Mouse (Mus musculus) layer of hippocampus, adult 2 months (tissue): ENCODE results near the gene Galnt10. TPM values are rescaled to one million over a fixed set of nuclear protein-coding genes. Genes with fewer than 3 reads are reported as not detected.
A peak's percentile ranks its signal among the peaks of the same experiment; 100 is the strongest.

ENCODE experiments used
- DNase-seq, 2 experiments: peaks; one replicate each; pipeline ENCODE4 v3.0.0; 2022; ENCODE audit warnings: low spot score in 2 of 2
- H3K27ac ChIP-seq: fragments of 200-600 bp; 2 replicates; pipeline ENCODE4 v1.8.1; 2022
- H3K4me3 ChIP-seq: fragments of 200-600 bp; 2 replicates; pipeline ENCODE4 v1.8.1; 2022; ENCODE audit warnings: mild to moderate bottlenecking
- CTCF ChIP-seq: fragments of 200-600 bp; conservative IDR thresholded peaks from 2 replicates; pipeline ENCODE4 v1.8.1; 2022; ENCODE audit warnings: antibody characterized with exemption, mild to moderate bottlenecking, moderate library complexity
- long read RNA-seq, 2 experiments: library from polyadenylated mRNA; stranded (forward); transcript quantifications; one replicate each; pipeline ENCODE4 v2.0.0; 2021; ENCODE audit warnings: borderline mapping rate in 2 of 2
- total RNA-seq, 2 experiments: library from RNA; stranded (reverse); gene quantifications; 2 replicates each; pipeline ENCODE4 v1.2.3; 2021

Gene Galnt10
- total RNA-seq, result 1 to 10 TPM; 6.3 TPM
- long read RNA-seq, experiment 1, full-length matches to known transcripts, result 2 of 6 reads
- long read RNA-seq, experiment 1, partial matches to known transcripts, result 2 of 6 reads
- long read RNA-seq, experiment 1, other reads (novel, unspliced or antisense), result 2 of 6 reads
- long read RNA-seq, experiment 2, full-length matches to known transcripts, result 1 of 9 reads
- long read RNA-seq, experiment 2, partial matches to known transcripts, result 0 of 9 reads
- long read RNA-seq, experiment 2, other reads (novel, unspliced or antisense), result 8 of 9 reads

DNA sequence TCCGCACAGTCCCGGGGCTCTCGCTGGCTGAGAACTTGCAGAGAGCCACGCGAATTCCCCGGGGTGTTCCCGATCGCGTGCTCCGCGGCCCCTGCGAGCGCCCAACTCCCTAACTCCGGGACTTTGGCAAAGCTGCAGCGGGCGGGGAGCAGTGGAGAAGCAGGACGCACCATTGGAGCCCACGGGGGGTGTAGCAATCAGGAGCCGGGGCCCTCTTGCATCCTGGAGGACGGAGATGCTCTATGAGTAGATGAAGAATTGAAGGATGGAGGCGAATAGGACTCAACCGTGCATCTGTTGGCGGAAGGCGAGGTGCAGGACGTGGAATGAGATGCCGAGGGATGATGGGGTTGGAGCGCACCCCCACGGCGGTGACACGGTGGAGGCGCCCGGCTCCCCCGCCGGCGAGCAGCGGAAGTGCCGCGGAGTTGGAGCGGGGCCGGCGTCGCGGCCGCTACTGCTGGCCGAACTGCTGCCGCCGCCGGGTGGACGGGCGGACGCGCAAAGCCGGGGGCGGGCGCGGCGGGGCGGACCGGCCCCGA is at the start of gene Galnt10:
Gene Galnt10, plus strand, starts transcription at position 425 of the 542 bp plus-strand sequence.
- peak within 1 kb of the TSS; percentile 85 for H3K27ac ChIP-seq
- peak; percentile 78 for TF ChIP-seq CTCF
- peak within 1 kb of the TSS; percentile 81 for H3K4me3 ChIP-seq
- DNase-seq, result peak; percentile 76 to 85

DNA sequence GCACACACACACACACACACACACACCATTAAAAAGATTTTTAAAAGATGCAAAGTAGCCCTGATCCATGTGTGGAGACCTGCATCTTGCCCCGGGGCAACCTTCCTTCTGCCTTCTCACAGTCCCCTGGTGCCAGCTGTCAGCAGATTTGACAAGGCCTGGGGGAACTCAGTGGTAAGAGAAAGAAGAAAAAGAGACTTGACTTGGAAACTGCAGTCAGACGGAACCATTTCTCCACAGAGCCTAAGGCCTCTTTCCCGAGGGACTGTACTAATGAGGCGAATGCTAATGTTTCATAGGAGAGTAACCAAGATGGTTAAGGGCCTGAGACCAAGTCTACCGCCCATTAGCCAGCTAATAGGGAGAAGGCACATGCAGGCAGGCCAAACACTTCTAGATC is 49.3 kb upstream of the Galnt10 start:
- Histone ChIP-seq H3K4me3 (no peak overlapping the region), H3K27ac (no peak overlapping the region)
- no peak for DNase-seq
- TF ChIP-seq CTCF, result no peak

DNA sequence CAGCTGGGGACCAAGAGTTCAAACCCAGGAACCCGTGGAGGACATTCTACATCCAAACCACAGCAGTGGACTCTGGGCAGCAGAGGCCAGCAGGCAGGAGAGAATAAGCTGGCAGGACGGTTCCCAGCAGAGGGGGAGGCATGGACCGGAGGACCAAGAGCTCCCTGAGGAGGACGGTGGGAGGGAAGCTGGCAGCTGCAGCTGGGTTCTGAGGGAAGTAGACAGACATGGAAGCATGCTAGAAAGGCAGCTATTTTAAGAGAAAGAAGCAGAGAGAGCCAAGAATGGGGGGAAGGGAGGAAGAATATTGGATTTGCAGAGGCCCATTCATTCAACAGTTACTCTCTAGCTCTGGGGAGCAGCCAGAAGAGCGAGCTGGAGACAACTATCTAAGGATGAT is 47.1 kb upstream of the Galnt10 start:
- no peak overlapping the region for H3K27ac ChIP-seq
- peak; percentile 33 to 48 for DNase-seq
- TF ChIP-seq CTCF, result no peak
- H3K4me3 ChIP-seq, result no peak overlapping the region

DNA sequence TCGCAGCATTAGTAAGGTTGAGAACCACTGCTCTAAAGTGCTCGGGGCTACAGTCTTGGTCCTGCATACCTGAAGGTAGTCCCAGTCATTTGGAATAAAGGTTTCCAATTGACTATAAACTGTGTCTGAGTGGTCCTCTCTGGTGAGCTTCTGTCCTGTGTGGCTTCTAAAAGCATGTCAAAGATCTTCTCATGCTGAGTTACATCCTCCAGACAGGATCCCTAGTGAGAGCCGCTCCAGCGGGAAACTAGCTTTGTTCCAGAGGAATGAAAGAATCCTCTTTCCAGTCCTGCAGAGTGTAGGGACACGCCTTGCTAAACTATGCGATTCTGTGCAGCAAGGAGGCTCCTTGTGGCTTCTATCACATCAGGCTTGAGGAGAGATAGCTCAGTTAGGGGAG is 45.9 kb upstream of the Galnt10 start:
- no peak for TF ChIP-seq CTCF
- no peak overlapping the region for H3K4me3 ChIP-seq
- H3K27ac ChIP-seq, result no peak overlapping the region
- no peak for DNase-seq

DNA sequence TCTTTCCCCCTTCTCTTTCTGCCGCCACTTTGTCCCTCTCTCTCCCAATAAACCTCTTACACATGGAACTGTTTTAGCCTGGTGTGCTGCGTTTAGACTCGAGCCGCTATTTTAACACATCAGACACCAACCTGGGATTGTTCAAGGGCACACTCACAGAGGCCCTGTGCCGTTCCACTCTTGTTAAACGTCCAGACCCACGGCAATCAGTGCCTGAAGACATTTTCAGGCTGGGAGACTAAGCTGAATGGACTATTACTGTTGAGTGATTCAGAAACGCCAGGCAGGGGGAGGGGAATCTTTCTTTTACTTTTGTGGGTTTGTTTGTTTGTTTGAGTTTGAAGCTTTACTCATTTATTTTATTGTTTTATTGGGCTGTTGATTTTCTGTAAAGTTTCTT is 45.1 kb upstream of the Galnt10 start:
- Histone ChIP-seq H3K4me3 (no peak overlapping the region), H3K27ac (no peak overlapping the region)
- no peak for TF ChIP-seq CTCF
- no peak for DNase-seq

DNA sequence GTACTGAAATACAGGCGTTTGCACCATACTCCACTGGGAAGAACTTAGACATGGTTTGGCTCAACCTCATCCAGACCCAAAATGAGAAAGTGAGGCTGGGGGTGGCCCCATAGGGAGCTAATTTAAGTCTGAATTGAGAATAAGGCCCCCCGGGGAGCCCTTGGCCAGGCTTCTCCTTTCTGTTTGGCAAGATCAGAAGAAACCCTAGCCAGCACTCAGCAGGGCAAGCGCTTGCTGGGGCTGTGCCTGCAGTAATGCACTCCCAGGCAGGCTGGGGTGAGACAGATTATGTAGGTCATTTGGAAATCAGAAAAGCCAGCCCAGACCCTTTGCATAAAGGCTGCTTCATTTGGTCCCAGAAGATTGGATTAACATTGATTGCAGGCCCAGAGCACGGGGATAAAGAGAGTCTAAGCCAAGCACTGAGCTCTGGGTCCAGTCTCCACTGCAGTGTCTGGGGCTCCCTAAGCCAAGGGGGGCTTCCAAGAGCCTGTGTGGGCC is 44.6 kb upstream of the Galnt10 start:
- no peak overlapping the region for H3K27ac ChIP-seq
- no peak overlapping the region for H3K4me3 ChIP-seq
- DNase-seq, result peak; percentile 48 to 67
- TF ChIP-seq CTCF, result no peak

DNA sequence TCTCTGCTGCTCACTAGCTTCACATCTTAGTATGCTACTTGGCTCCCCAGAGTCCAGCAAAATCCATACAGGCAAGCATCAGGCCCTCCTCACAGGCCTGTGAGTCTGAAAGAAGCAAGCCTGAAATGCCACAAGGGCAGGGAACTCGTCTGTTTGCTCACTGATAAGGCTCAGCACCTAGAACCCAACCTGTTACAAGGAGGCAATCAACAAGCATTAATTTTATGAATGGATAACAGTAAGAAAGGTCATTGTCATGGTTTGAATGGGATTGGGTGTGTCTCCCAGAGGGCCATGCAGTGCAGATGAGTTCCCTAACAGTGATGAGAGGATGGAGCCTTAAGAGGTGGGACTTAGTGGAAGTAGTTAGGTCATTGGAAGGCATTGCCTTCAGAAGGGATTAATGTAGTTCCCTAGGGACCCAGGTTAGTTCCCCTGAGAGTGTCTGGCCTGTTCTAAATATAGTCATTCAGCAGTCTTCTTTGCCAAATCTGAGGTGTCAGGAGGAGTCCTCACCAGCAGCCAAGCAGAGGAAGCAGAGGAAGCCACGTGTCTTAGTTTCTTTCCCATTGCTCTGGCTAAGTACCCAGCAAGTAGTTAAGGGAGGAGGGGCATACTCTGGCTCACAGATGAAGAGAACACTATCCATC is 43.3 kb upstream of the Galnt10 start:
- no peak for DNase-seq
- no peak for TF ChIP-seq CTCF
- Histone ChIP-seq H3K4me3 (no peak overlapping the region), H3K27ac (no peak overlapping the region)

DNA sequence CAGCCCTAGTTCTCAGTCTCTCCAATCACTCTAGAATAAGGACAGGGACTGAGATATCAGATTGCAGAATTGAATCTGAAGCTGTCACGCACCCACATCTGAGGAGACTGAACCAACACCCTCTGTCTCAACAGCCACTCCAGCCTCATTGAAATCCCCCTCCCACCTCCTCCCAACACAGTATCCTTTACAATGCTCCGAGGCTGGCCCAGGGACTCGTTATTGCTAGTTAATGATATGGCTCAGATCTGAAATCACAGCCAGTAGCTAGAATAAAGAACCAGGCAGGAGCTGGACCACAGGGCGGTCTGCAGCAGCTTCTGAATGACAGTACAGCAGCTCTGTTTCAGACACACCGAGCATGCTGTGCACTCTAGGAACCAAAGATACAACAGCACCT is 40.2 kb upstream of the Galnt10 start:
- Histone ChIP-seq H3K4me3 (no peak overlapping the region), H3K27ac (no peak overlapping the region)
- no peak for TF ChIP-seq CTCF
- no peak for DNase-seq

DNA sequence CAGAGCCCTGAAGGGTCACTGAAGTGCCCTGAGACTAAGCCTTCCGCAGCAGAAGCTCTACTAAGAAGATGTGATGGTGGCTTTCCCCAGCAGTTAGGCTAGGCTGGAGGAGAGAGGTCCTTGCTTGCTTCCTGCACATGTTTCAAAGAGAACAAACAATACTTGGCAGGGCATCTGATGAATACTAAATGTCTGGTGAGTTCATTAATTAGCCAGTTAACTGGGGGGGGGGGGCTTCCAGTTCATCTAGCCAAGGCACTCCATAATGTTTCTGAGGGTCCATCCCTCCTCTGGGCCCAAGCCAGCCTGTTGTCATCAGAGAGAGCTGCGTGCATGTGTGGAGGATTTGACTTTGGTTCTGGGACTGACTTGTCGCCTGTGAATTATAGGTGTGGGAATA is 39.6 kb upstream of the Galnt10 start:
- Histone ChIP-seq H3K4me3 (no peak overlapping the region), H3K27ac (no peak overlapping the region)
- no peak for DNase-seq
- no peak for TF ChIP-seq CTCF

DNA sequence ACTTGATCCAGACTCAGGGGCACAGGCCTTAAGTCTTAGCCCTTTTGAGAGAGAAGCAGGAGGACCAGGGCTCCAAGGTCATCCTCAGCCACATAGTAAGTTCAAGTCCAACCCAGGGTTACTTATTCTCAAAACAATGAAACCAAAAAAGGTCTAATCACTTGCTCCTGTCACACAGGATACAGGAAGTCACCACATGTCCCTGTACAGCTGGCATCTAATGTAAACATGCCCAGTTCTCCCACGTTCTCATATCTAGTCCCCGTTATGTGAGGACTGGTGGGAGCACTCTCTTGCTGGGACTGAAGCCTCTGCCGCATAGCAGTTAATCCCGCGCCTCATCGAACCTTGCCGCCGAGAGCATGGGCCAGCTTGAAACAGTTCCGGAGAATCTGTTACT is 30.7 kb upstream of the Galnt10 start:
- TF ChIP-seq CTCF, result no peak
- no peak for DNase-seq
- Histone ChIP-seq H3K4me3 (no peak overlapping the region), H3K27ac (no peak overlapping the region)

DNA sequence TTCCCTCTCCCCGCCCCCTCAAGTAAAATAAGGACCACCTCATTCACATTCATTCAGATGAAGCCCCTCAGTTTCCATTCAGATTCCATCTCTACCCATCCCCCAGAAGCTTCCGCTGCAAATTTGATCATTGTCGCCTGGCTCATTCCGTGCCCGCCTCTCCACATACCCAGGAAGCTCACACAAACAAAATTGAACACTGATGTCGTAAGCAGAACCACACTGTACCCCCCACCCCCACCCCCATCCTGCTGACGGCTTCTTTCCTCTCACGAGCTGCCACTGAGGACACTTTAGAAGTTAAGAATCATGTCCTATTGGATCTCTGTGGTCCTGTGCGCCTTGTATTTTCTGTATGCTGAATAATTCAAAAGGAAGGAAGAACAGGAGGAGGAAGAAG is 30.0 kb upstream of the Galnt10 start:
- H3K4me3 ChIP-seq, result no peak overlapping the region
- no peak for DNase-seq
- H3K27ac ChIP-seq, result no peak overlapping the region
- TF ChIP-seq CTCF, result no peak

DNA sequence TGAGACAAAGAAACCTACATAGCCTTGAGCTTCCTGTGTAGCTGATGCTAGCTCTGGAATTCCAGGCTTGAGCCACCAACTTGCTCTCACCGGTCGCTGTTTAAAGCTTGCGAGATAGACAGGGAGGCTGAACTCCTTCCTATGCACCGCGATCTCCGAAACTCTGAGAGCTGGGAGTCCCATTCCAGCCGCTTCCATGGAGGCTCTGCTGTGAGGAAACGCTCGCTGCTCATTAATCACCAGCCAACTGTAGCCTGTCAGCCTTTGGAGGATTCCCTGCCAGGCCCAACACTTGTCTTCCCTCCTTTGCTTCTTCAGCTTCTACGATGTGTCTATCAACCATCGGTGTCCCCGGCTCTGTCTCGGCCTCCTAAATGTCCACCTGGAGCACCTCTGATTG is 29.4 kb upstream of the Galnt10 start:
- DNase-seq, result no peak
- Histone ChIP-seq H3K4me3 (no peak overlapping the region), H3K27ac (no peak overlapping the region)
- no peak for TF ChIP-seq CTCF

DNA sequence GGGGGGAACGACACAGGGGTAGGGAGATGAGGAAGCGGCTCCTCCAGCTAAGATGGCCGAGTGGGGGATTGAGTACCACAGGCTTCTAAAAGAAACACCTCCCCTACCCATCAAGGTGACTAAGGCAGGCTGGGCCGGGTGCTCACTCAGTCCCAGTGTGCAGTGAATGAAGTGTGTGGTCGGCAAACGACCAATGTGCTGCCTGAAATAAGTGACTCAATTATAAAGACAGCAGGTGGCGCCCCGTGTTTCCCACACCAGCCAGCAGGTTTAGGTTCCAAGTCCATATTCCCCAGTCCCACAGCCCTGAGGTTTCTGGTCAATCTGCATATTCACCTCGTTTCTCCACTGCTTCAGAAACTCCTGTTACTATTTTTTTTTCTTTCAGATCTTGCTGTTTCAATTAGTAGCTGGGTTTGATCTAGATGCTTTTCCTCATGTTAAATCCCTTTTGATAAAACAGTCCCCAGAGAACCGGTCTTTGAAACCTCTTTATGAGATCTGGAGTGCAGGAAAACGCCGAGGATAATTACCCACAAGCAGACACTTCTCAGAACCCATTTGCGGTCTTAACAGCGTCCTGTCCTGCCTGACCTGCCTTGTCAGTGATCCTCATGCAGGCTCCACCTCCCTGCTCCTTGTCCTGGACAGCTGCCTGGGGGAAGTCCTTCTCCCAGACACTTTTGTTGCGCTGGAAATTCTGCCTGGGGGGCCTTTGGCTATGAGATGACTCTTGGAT is 27.5 kb upstream of the Galnt10 start:
- peak in 1 of 2 experiments; percentile 44 for DNase-seq
- peak; percentile 76 for TF ChIP-seq CTCF
- no peak overlapping the region for H3K4me3 ChIP-seq
- no peak overlapping the region for H3K27ac ChIP-seq
